Mouse (Mus musculus) heart, embryonic 13.5 days (tissue): ENCODE results near the gene Pitpnm3. TPM values are rescaled to one million over a fixed set of nuclear protein-coding genes. Genes with fewer than 3 reads are reported as not detected.
"Not testable (repeated sequence)": the region's sequence is repeated elsewhere in the genome, so short reads cannot be mapped to it uniquely, and the experiment has no call there.

Source experiments
- ATAC-seq: fragments of 200-750 bp; cut with Nextera tagmentation; 2 replicates; pipeline ENCODE4 v1.8.0; 2017; ENCODE audit warnings: moderate TSS enrichment; ENCODE audit not compliant: insufficient number of reproducible peaks, low FRiP score, low TSS enrichment; ENCODE audit errors: extremely low read depth
- H3K27ac ChIP-seq: fragments of 300-500 bp; sonication (generic); replicated peaks from 2 replicates; pipeline ENCODE4 v1.5.1; 2015; ENCODE audit warnings: moderate library complexity, mild to moderate bottlenecking, inconsistent platforms
- H3K27me3 ChIP-seq: fragments of 300-500 bp; sonication (generic); replicated peaks from 2 replicates; pipeline ENCODE4 v1.6.1; 2015; ENCODE audit warnings: mild to moderate bottlenecking, inconsistent platforms
- H3K36me3 ChIP-seq: fragments of 300-500 bp; sonication (generic); 2 replicates; pipeline ENCODE4 v1.6.1; 2015; ENCODE audit warnings: mild to moderate bottlenecking, inconsistent platforms
- H3K4me1 ChIP-seq: fragments of 300-500 bp; sonication (generic); 2 replicates; pipeline ENCODE4 v1.6.1; 2015; ENCODE audit warnings: inconsistent platforms
- H3K4me2 ChIP-seq: fragments of 300-500 bp; sonication (generic); 2 replicates; pipeline ENCODE4 v1.6.1; 2015; ENCODE audit warnings: inconsistent platforms, mild to moderate bottlenecking, moderate library complexity
- H3K4me3 ChIP-seq: fragments of 300-500 bp; sonication (generic); 2 replicates; pipeline ENCODE4 v1.5.1; 2015; ENCODE audit warnings: moderate library complexity, mild to moderate bottlenecking, inconsistent platforms
- H3K9ac ChIP-seq: fragments of 300-500 bp; sonication (generic); 2 replicates; pipeline ENCODE4 v1.6.1; 2015; ENCODE audit warnings: inconsistent platforms, mild to moderate bottlenecking, moderate library complexity
- H3K9me3 ChIP-seq: fragments of 300-500 bp; sonication (generic); 2 replicates; pipeline ENCODE4 v1.6.1; 2016; ENCODE audit warnings: inconsistent platforms
- WGBS: fragments of 180-500 bp; shearing (Covaris S2); methylation state at CpG from one replicate; pipeline ENCODE4 v1.1.7; 2015; ENCODE audit warnings: mixed read lengths; 5-methylcytosine and 5-hydroxymethylcytosine counted together
- polyA plus RNA-seq: library from polyadenylated mRNA; unstranded; fragments of >200 nt; fragmentation: Nextera tagmentation; extraction: Ambion mirVana; gene quantifications from 2 replicates; pipeline ENCODE4 v1.2.1, GENCODE M21; 2015

Pitpnm3 gene
- polyA plus RNA-seq = 0.10 and 0.12 TPM in 2 replicates

GRCm38 (mm10) chr11:72135383-72136158 is at the start of gene Pitpnm3:
Pitpnm3 (minus strand) TSS chr11:72135778.
- peaks cover 34% of the 10 kb centered on the region for H3K4me1 ChIP-seq
- H3K4me2 ChIP-seq = peak within 1 kb of the TSS; percentile 98
- no peaks in the 10 kb centered on the region for H3K9me3 ChIP-seq
- no peak within 1 kb of the TSS for H3K27ac ChIP-seq
- WGBS = 1% methylated on average over 86 of the region's 107 CpGs
- no peak for ATAC-seq
- H3K27me3 ChIP-seq = peaks cover 72% of the 10 kb centered on the region
- peak within 1 kb of the TSS; percentile 84 for H3K9ac ChIP-seq
- H3K36me3 ChIP-seq = no peaks in the 10 kb centered on the region
- H3K4me3 ChIP-seq = peak within 1 kb of the TSS; percentile 71

DNA sequence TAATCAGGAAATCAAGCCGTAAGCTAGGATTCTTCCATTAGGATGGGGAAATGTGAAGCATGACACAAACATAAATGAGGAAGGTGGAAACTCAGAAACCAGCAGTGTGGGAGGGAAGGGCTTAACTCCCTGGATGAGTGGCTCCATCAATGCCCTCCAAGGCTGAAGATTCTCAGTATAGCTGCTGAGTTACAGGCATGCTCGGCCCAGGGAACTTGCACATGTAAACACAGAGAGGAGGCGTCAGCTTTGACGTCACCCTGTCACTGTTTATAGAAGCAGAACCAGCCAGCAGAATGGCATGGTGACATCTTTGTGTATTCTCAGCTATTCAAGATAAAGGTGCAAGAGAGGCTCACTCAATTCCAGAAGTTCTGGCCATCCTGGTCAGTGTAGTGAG is 48.7 kb upstream of the Pitpnm3 start:
- WGBS = 64% methylated on average over 4 of the region's 4 CpGs
- Histone ChIP-seq H3K4me1 (no peaks in the 10 kb centered on the region), H3K4me2 (no peak overlapping the region), H3K27me3 (no peaks in the 10 kb centered on the region), H3K9me3 (no peaks in the 10 kb centered on the region), H3K4me3 (no peak overlapping the region), H3K9ac (no peak overlapping the region), H3K36me3 (peaks cover 49% of the 10 kb centered on the region), H3K27ac (no peak overlapping the region)
- no peak for ATAC-seq

DNA sequence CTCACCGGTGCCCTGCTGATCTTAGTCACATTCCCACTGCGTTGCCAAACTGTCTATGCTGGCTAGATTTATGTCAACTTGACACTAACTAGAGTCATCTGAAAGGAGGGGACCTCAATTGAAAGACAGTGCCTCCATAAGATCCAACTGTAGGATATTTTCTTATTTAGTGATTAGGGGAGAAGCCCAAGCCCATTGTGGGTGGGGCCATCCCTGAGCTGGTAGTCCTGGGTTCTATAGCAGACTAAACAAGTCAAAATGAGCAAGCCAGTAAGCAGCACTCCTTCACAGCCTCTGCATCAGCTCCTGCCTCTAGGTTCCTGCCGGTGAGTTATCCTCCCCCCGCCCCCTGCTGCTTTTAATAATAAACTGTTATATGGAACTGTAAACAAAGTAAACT is 45.6 kb upstream of the Pitpnm3 start:
- H3K9ac ChIP-seq = no peak overlapping the region
- H3K4me3 ChIP-seq = no peak overlapping the region
- H3K9me3 ChIP-seq = no peaks in the 10 kb centered on the region
- no peak for ATAC-seq
- no peaks in the 10 kb centered on the region for H3K27me3 ChIP-seq
- peaks cover 54% of the 10 kb centered on the region for H3K36me3 ChIP-seq
- H3K27ac ChIP-seq = no peak overlapping the region
- no peak overlapping the region for H3K4me2 ChIP-seq
- H3K4me1 ChIP-seq = no peaks in the 10 kb centered on the region
- 90% methylated on average over 4 of the region's 4 CpGs for WGBS

- Histone ChIP-seq H3K36me3 (peaks cover 60% of the 10 kb centered on the region), H3K4me1 (no peaks in the 10 kb centered on the region), H3K4me2 (no peak overlapping the region), H3K9ac (no peak overlapping the region), H3K9me3 (no peaks in the 10 kb centered on the region), H3K27ac (no peak overlapping the region), H3K27me3 (no peaks in the 10 kb centered on the region), H3K4me3 (no peak overlapping the region)
- WGBS = 88% methylated on average over 5 of the region's 5 CpGs
- no peak for ATAC-seq
These were observed 45.0 kb upstream of the Pitpnm3 start for GRCm38 (mm10) chr11:72180556-72180955.

DNA sequence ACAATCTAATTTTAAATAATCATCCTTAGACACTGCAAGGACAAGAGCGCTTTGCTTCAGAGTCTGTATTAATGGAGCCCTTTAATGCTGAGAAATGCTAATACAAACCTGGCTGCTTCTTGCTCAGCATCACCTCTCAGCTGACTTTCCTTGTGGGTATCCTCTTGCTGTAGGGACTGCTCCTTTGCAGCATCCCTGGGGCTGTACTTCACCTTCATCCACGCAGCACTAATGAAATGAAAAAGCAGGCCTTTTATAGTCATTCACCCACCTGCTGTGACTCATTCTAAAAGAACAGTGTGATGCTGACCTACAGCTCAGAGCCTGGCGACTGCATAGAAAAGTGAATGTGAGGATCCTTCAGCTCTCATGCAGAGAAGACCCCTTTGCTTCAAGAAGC is 41.0 kb upstream of the Pitpnm3 start:
- Histone ChIP-seq H3K27me3 (no peaks in the 10 kb centered on the region), H3K27ac (no peak overlapping the region), H3K4me1 (no peaks in the 10 kb centered on the region), H3K4me3 (no peak overlapping the region), H3K9ac (no peak overlapping the region), H3K9me3 (no peaks in the 10 kb centered on the region), H3K4me2 (no peak overlapping the region), H3K36me3 (peaks cover 86% of the 10 kb centered on the region)
- WGBS = 74% methylated on average over 3 of the region's 3 CpGs
- no peak for ATAC-seq

- H3K36me3 ChIP-seq = peaks cover 84% of the 10 kb centered on the region
- ATAC-seq = no peak
These were observed 40.4 kb upstream of the Pitpnm3 start for GRCm38 (mm10) chr11:72175966-72176365.

DNA sequence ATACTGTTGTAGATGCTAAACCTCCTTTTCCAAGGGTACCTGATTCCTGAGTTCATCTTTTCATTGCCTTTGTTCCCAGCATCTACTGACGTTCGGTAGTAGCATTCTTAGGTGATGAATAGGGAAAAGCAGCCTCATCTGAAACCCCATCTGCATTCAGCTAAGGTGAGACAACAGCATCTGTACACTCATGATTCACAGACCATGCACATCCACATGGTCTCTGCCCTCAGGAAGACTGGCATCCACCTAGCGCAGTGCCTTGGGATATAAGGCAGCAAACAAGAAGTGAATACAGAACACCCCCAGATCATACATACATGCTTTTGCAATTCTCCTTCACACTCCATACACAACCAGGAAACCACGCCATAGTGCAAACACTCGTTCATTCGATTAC is 39.1 kb upstream of the Pitpnm3 start:
- no peak for ATAC-seq
- WGBS = 85% methylated on average over 6 of the region's 6 CpGs
- H3K4me3 ChIP-seq = no peak overlapping the region

More at GRCm38 (mm10) chr11:72175966-72176365, 40.4 kb upstream of the Pitpnm3 start:
- Histone ChIP-seq H3K4me1 (no peaks in the 10 kb centered on the region), H3K9me3 (no peaks in the 10 kb centered on the region), H3K27me3 (no peaks in the 10 kb centered on the region), H3K4me2 (no peak overlapping the region), H3K4me3 (no peak overlapping the region), H3K9ac (no peak overlapping the region), H3K27ac (no peak overlapping the region)
- WGBS = 89% methylated on average over 5 of the region's 5 CpGs

GRCm38 (mm10) chr11:72173506-72173905 is 37.9 kb upstream of the Pitpnm3 start:
- peaks cover 88% of the 10 kb centered on the region for H3K36me3 ChIP-seq
- no peak for ATAC-seq
- WGBS = 82% methylated on average over 5 of the region's 5 CpGs

More for the DNA sequence above, 39.1 kb upstream of the Pitpnm3 start:
- H3K4me1 ChIP-seq = no peaks in the 10 kb centered on the region
- H3K27ac ChIP-seq = no peak overlapping the region
- peaks cover 87% of the 10 kb centered on the region for H3K36me3 ChIP-seq
- H3K9me3 ChIP-seq = no peaks in the 10 kb centered on the region
- no peak overlapping the region for H3K4me2 ChIP-seq
- no peaks in the 10 kb centered on the region for H3K27me3 ChIP-seq
- H3K9ac ChIP-seq = no peak overlapping the region

GRCm38 (mm10) chr11:72171906-72172305 is 36.3 kb upstream of the Pitpnm3 start:
- H3K27ac ChIP-seq, H3K4me1 ChIP-seq, H3K4me2 ChIP-seq, H3K4me3 ChIP-seq, H3K27me3 ChIP-seq, H3K9ac ChIP-seq, H3K9me3 ChIP-seq, ATAC-seq: not testable (repeated sequence)
- peaks cover 87% of the 10 kb centered on the region for H3K36me3 ChIP-seq
- WGBS = 81% methylated on average over 4 of the region's 4 CpGs

More at GRCm38 (mm10) chr11:72173506-72173905, 37.9 kb upstream of the Pitpnm3 start:
- Histone ChIP-seq H3K9ac (no peak overlapping the region), H3K4me1 (no peaks in the 10 kb centered on the region), H3K27ac (no peak overlapping the region), H3K4me3 (no peak overlapping the region), H3K27me3 (no peaks in the 10 kb centered on the region), H3K4me2 (no peak overlapping the region), H3K9me3 (no peaks in the 10 kb centered on the region)

DNA sequence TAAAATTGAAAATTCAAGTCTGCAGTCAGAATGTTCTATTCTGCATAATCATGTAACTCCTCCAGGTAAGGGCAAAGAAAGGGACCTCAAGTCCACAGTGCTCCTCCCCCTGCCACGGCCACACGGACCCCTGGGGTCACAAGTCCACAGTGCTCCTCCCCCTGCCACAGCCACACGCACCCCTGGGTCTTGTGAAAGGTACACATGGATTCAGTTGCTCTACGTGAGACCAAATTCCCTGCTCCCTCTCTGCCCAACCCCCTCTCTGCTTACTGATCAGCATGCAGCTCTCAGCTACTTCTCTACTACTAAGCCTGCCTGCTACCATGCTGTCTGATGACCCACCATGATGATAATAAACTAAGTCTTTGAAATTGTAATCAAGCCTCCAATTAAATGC is 34.3 kb upstream of the Pitpnm3 start:
- no peak overlapping the region for H3K4me2 ChIP-seq
- H3K27me3 ChIP-seq = no peaks in the 10 kb centered on the region
- WGBS = 82% methylated on average over 4 of the region's 4 CpGs
- no peak overlapping the region for H3K9ac ChIP-seq
- no peaks in the 10 kb centered on the region for H3K4me1 ChIP-seq
- ATAC-seq = no peak
- H3K27ac ChIP-seq = no peak overlapping the region
- H3K4me3 ChIP-seq = no peak overlapping the region
- H3K36me3 ChIP-seq = peaks cover 88% of the 10 kb centered on the region
- H3K9me3 ChIP-seq = no peaks in the 10 kb centered on the region

DNA sequence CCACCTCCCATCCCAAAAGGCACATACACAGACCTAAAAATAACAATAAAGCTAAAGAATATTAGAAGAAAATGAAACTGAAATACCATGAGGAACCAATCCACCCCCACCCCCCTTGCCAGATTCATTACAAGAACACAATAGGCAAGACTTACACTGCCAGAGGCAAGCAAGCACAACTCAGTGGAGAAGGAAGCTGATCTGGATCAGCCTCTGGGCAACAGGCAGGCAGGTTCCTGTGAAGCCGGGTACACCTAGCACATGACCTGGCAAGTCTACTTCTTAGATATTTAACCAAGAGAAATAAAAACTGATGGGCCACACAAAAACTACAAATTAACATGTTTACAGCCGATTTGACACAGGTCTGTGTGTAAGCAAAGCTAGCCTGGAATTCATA is 27.6 kb upstream of the Pitpnm3 start:
- 81% methylated on average over 2 of the region's 2 CpGs for WGBS
- no peak overlapping the region for H3K9ac ChIP-seq
- ATAC-seq = no peak
- no peaks in the 10 kb centered on the region for H3K9me3 ChIP-seq
- H3K27ac ChIP-seq = no peak overlapping the region
- no peaks in the 10 kb centered on the region for H3K4me1 ChIP-seq
- H3K27me3 ChIP-seq = no peaks in the 10 kb centered on the region
- H3K4me3 ChIP-seq = no peak overlapping the region
- peaks cover 81% of the 10 kb centered on the region for H3K36me3 ChIP-seq
- no peak overlapping the region for H3K4me2 ChIP-seq

DNA sequence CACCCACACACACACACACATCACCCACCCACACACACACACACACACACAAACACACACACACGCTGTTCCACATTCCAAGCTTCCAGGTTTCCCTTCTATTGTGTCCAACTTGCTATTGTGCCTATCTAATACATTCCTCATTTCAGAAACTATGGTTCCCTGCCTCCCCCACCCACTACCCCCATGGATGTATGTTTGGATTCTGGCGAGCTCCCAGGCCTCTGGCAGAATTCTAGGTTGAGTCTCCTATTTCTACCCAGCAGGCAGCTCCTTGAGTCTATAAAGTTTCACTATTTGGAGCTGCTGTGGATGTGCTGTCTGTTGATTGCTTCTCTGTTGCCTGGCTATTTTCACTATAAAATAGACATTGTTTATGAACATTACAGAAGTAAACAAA is 21.0 kb upstream of the Pitpnm3 start:
- no peaks in the 10 kb centered on the region for H3K27me3 ChIP-seq
- H3K9ac ChIP-seq = no peak overlapping the region
- no peaks in the 10 kb centered on the region for H3K9me3 ChIP-seq
- H3K36me3 ChIP-seq = peaks cover 57% of the 10 kb centered on the region
- no peak overlapping the region for H3K4me3 ChIP-seq
- ATAC-seq = no peak
- no peak overlapping the region for H3K27ac ChIP-seq
- no peak overlapping the region for H3K4me2 ChIP-seq
- 69% methylated on average over 2 of the region's 2 CpGs for WGBS
- H3K4me1 ChIP-seq = peaks cover 4% of the 10 kb centered on the region
